In genomic region chr2:34642351-34642750, GRCm38 (mm10) we compare ENCODE assay signal across 10 mouse cellular contexts.
A peak's percentile ranks its signal among the peaks of the same experiment; 100 is the strongest.
DNase-seq lines count a peak whose midpoint lies in the region; ATAC-seq and TF ChIP-seq lines count a peak whose summit lies in the region.
"Had no signal": no experiment of that assay in that cellular context is flagged by ENCODE, and none has a peak within 500 bp of the region (broad histone marks: within the 10 kb centered on the region; RNA-seq: fewer than 3 reads in every experiment).

No protein-coding gene starts in this region.

- peak; percentile 61 for TF ChIP-seq CTCF in hindbrain, postnatal 0 days (IDR thresholded peaks at IDR 0.05; ENCODE audit: low read depth)

- 39% methylated on average over 2 of the region's 2 CpGs for WGBS in hindbrain, postnatal 0 days
- 33% methylated on average over 2 of the region's 2 CpGs for WGBS in hindbrain, embryonic 13.5 days

- no peak overlapping the region for H3K27ac ChIP-seq in hindbrain, postnatal 0 days
- H3K27ac ChIP-seq in hindbrain, embryonic 13.5 days: no peak overlapping the region
- H3K27ac ChIP-seq in ES-E14 (ENCODE audit: insufficient read depth, low read depth, low read length, poor library complexity, severe bottlenecking): no peak overlapping the region
- H3K27ac ChIP-seq: embryonic facial prominence, embryonic 12.5 days; liver, embryonic 15.5 days had no signal

- ATAC-seq in hindbrain, postnatal 0 days: no peak
- ATAC-seq in hindbrain, embryonic 13.5 days (ENCODE audit: low FRiP score): no peak

- H3K4me1 ChIP-seq in hindbrain, postnatal 0 days (ENCODE audit: insufficient read depth, low read length): peaks cover 3% of the 10 kb centered on the region; the same call in 1 of the 2 replicates
- H3K4me1 ChIP-seq in hindbrain, embryonic 13.5 days (replicated peaks): peaks cover 31% of the 10 kb centered on the region
- H3K4me1 ChIP-seq in ES-E14 (ENCODE audit: control insufficient read depth in 2 of 2, insufficient read depth in 2 of 2, low read length in 2 of 2, poor library complexity in 1 of 2): peaks cover 3 to 10% of the 10 kb centered on the region in 2 experiments; a peak in 2 of 4 replicates

- no peak overlapping the region for H3K4me3 ChIP-seq in hindbrain, postnatal 0 days (ENCODE audit: low read length)
- H3K4me3 ChIP-seq in hindbrain, embryonic 13.5 days: no peak overlapping the region
- H3K4me3 ChIP-seq in ES-E14 (ENCODE audit: insufficient read depth in 1 of 2, low read depth in 1 of 2, low read length in 2 of 2, poor library complexity in 1 of 2, severe bottlenecking in 1 of 2): peak overlapping the region; percentile 11 to 38; a peak in 3 of 4 replicates
- H3K4me3 ChIP-seq: embryonic facial prominence, embryonic 12.5 days; liver, embryonic 15.5 days had no signal

- intact Hi-C loops in gastrocnemius, postnatal 36 days (cut with DNase I): no loop called here

- H3K9me3 ChIP-seq in hindbrain, postnatal 0 days (ENCODE audit: low read length): no peaks in the 10 kb centered on the region
- no peaks in the 10 kb centered on the region for H3K9me3 ChIP-seq in hindbrain, embryonic 13.5 days
- no peaks in the 10 kb centered on the region for H3K9me3 ChIP-seq in ES-E14 (ENCODE audit: control insufficient read depth, insufficient read depth, low read depth, low read length)
- H3K9me3 ChIP-seq: embryonic facial prominence, embryonic 12.5 days; liver, embryonic 15.5 days had no signal

- H3K27me3 ChIP-seq in hindbrain, postnatal 0 days (ENCODE audit: insufficient read depth, low read length): no peaks in the 10 kb centered on the region
- H3K27me3 ChIP-seq in hindbrain, embryonic 13.5 days: peaks cover 11% of the 10 kb centered on the region; the same call in 1 of the 2 replicates

- no peak overlapping the region for H3K9ac ChIP-seq in hindbrain, postnatal 0 days (replicated peaks; ENCODE audit: low read length)
- H3K9ac ChIP-seq in hindbrain, embryonic 13.5 days: no peak overlapping the region
- 0 out of 2 replicates have a peak overlapping the region, but pooled peaks have one; percentile 2 for H3K9ac ChIP-seq in ES-E14 (ENCODE audit: insufficient read depth, low read depth, low read length, poor library complexity, severe bottlenecking)
- H3K9ac ChIP-seq: embryonic facial prominence, embryonic 12.5 days; liver, embryonic 15.5 days had no signal

- no peak overlapping the region for H3K4me2 ChIP-seq in hindbrain, postnatal 0 days (ENCODE audit: low read depth, low read length)
- no peak overlapping the region for H3K4me2 ChIP-seq in hindbrain, embryonic 13.5 days
- H3K4me2 ChIP-seq: embryonic facial prominence, embryonic 12.5 days; liver, embryonic 15.5 days had no signal

- no peak for DNase-seq in hindbrain, postnatal 0 days (ENCODE audit: low spot score)
- DNase-seq in ES-E14 (ENCODE audit: low read depth, low spot score): peak; percentile 92
- DNase-seq in forelimb bud, embryonic 11.5 days (ENCODE audit: low read depth, low spot score): peak; percentile 43
- DNase-seq in spleen, postnatal 14 days (ENCODE audit: low spot score in 2 of 2): peak; percentile 40 to 67
- no peak for DNase-seq in cerebellum, postnatal 10 days
- no peak for DNase-seq in gastrocnemius, postnatal 36 days
- DNase-seq in gastrocnemius, adult 8-10 months (ENCODE audit: low spot score in 2 of 2): no peak

- in situ Hi-C loops in ES-E14 (cut with MboI; ENCODE audit: low sequenced_read_pairs in 2 of 2, unreplicated experiment in 2 of 2): no loop called here

- H3K36me3 ChIP-seq in hindbrain, postnatal 0 days (ENCODE audit: insufficient read depth, low read length): no peaks in the 10 kb centered on the region
- no peaks in the 10 kb centered on the region for H3K36me3 ChIP-seq in hindbrain, embryonic 13.5 days
- H3K36me3 ChIP-seq in ES-E14 (ENCODE audit: control insufficient read depth, insufficient read depth, low read length, poor library complexity, severe bottlenecking): no peaks in the 10 kb centered on the region
- H3K36me3 ChIP-seq: embryonic facial prominence, embryonic 12.5 days; liver, embryonic 15.5 days had no signal

TF ChIP-seq in ES-E14, 5 proteins besides CTCF, POLR2A, EP300 and RAD21:
- no peak for TF ChIP-seq CHD2 (IDR thresholded peaks at IDR 0.05; ENCODE audit: low read depth, low read length)
- no peak for TF ChIP-seq ZC3H11A (IDR thresholded peaks at IDR 0.05; ENCODE audit: borderline replicate concordance, low read depth, low read length)
- no peak for TF ChIP-seq ZNF384 (IDR thresholded peaks at IDR 0.05; ENCODE audit: low read depth, low read length)
- TF ChIP-seq HCFC1 (IDR thresholded peaks at IDR 0.05; ENCODE audit: borderline replicate concordance, insufficient read depth, low read length): peak; percentile 29; the same call in 1 of the 2 replicates

Comparison
In these comparisons a context has a peak if more than half of its experiments do, and no peak if none do; other contexts are left out.
1. DNase-seq: peak in ES-E14 (single experiment), forelimb bud, embryonic 11.5 days (single experiment) and spleen, postnatal 14 days (2 of 2); none in hindbrain, postnatal 0 days (single experiment), cerebellum, postnatal 10 days (0 of 2), gastrocnemius, postnatal 36 days (0 of 2) and gastrocnemius, adult 8-10 months (0 of 2).
2. H3K4me3 ChIP-seq: peak in ES-E14 (2 of 2); none in hindbrain, postnatal 0 days (single experiment) and hindbrain, embryonic 13.5 days (single experiment).